Mouse (Mus musculus): ENCODE data around the gene Wdr35.

DNA sequence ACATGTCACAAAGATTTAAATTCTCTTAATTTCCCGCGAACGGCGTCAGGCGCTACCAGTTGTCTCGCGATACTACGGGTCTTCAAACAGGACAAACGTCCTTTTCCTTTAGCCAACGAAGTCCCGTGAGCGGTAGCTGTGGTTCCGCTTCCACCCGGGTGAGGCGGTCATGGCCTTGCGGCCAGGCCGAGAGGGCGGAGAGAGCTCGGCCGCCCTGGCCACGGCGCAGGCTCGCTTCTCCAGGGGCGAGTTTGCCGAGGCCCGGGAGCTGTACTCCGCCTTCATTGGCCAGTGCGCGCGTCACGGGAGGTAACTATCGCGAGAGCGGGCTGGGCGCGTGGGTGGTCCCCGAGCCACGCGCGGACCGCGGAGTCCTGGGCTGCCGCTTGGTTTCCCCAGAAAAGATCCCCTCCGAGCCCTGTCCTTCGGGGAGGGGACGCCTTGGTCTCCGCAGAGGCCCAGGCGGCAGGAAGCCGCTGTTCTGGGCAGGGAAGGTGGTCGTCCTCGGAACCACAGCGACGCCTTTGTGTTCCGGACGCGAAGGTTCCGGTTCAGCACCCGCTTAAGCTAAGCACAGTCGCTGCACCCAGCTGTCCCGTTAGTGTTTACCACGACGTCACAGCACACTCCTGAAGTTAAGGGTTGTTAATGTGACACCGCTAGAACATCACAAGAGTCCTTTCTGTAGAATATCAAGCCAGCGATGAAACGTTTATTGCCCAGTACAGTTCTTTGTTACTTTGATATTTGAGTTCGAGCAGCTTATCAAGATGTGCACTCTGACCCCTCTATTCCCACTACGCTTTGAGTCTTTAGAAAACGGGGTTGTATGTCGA is 56.4 kb downstream of the Wdr35 start, which contains the start of gene Ttc32:
- TF ChIP-seq POLR2A (IDR thresholded peaks at IDR 0.05; ENCODE audit: low read depth, low read length) (peak; percentile 52), CTCF (IDR thresholded peaks at IDR 0.05; ENCODE audit: extremely low read depth, insufficient read length, insufficient replicate concordance, low read depth, low read length) (0 out of 2 replicates have a peak, but pooled peaks have one; percentile 5)
